Mouse (Mus musculus) thymus, adult 2 months (tissue): ENCODE results near the gene Dek.

Source experiments
- CTCF ChIP-seq: fragments of 200-500 bp; IDR thresholded peaks from 2 replicates; pipeline ENCODE4 v1.5.1; 2012; ENCODE audit warnings: mild to moderate bottlenecking, control low read depth, low read length, moderate library complexity, borderline replicate concordance; ENCODE audit not compliant: control insufficient read depth, poor library complexity, insufficient read depth; ENCODE audit errors: extremely low read depth
- POLR2A ChIP-seq: fragments of 200-500 bp; IDR thresholded peaks from 2 replicates; pipeline ENCODE4 v1.6.1; 2012; ENCODE audit warnings: mild to moderate bottlenecking, low read length, control low read depth, moderate library complexity; ENCODE audit not compliant: control insufficient read depth, poor library complexity, insufficient read depth; ENCODE audit errors: extremely low read depth

DNA sequence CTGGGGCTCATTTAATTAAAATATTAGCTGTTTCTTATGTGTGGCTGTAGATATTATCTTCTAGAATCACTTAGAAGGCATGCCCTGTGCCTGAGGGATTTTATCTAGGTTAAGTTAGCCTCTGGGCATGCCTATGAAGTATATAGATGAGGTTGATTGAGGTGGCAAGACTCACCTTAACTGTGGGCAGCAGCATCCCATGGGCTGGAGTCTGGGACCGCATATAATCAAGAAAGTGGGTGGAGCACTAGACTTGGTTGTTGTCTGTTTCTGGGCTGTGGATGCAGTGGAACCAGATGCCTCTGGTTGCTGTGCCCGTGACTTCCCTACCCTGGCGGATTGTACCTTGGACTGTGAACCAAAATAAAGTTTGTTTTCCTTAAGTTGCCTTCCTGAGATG, 6.1 kb upstream of the Dek start:
- TF ChIP-seq POLR2A, result no peak
- no peak for TF ChIP-seq CTCF
